Comparison of ENCODE assay signal across 8 mouse cellular contexts in genomic region chr8:11602006-11602680, GRCm38 (mm10). TPM values are rescaled to one million over a fixed set of nuclear protein-coding genes. Genes with fewer than 3 reads are reported as not detected.
DNase-seq lines count a peak whose midpoint lies in the region; ATAC-seq and TF ChIP-seq lines count a peak whose summit lies in the region.

No protein-coding gene starts in this region.

- no peak overlapping the region for H3K4me2 ChIP-seq in forebrain, embryonic 11.5 days (ENCODE audit: low read depth, low read length, severe bottlenecking)

- DNase-seq in ES-E14 (ENCODE audit: low read depth, low spot score) = peak; percentile 73
- DNase-seq in brain, embryonic 14.5 days (ENCODE audit: low read depth) = peak; percentile 70
- peak; percentile 83 for DNase-seq in forebrain, embryonic 11.5 days (ENCODE audit: low spot score)
- peak; percentile 62 to 77 for DNase-seq in heart, postnatal 14 days
- peak; percentile 24 to 44 for DNase-seq in layer of hippocampus, adult 8-10 months (ENCODE audit: low spot score in 2 of 2)
- peak; percentile 79 for DNase-seq in lung, postnatal 10 days
- peak; percentile 84 for DNase-seq in retina, postnatal 1 day
- DNase-seq in urinary bladder, postnatal 25 days (ENCODE audit: low spot score) = peak; percentile 43

- intact Hi-C loops in heart, postnatal 14 days (cut with DNase I) = loop anchor here (2.0 to 5.0 kb wide), 3 partner anchors 35 to 95 kb away; partner anchors contain the start of gene Cars2

- no peak overlapping the region for H3K4me3 ChIP-seq in ES-E14 (ENCODE audit: insufficient read depth in 1 of 2, low read depth in 1 of 2, low read length in 2 of 2, poor library complexity in 1 of 2, severe bottlenecking in 1 of 2)
- no peak overlapping the region for H3K4me3 ChIP-seq in forebrain, embryonic 11.5 days (ENCODE audit: low read depth, low read length)

- WGBS in forebrain, embryonic 11.5 days = 48% methylated on average over 14 of the region's 14 CpGs

- no peak for ATAC-seq in forebrain, embryonic 11.5 days (replicated peaks; ENCODE audit: low FRiP score)

- H3K4me1 ChIP-seq in ES-E14 (ENCODE audit: control insufficient read depth in 2 of 2, insufficient read depth in 2 of 2, low read length in 2 of 2, poor library complexity in 1 of 2) = no peaks in the 10 kb centered on the region
- no peaks in the 10 kb centered on the region for H3K4me1 ChIP-seq in forebrain, embryonic 11.5 days (replicated peaks; ENCODE audit: control insufficient read depth, insufficient read depth, low read length)

- in situ Hi-C loops in ES-E14 (cut with MboI; ENCODE audit: low sequenced_read_pairs in 2 of 2, unreplicated experiment in 2 of 2) = no loop called here

- no peaks in the 10 kb centered on the region for H3K27me3 ChIP-seq in forebrain, embryonic 11.5 days (ENCODE audit: control insufficient read depth, insufficient read depth, low read length)

- TF ChIP-seq POLR2A in brain, embryonic 14.5 days (IDR thresholded peaks at IDR 0.05; ENCODE audit: borderline replicate concordance, extremely low read depth, insufficient read depth, insufficient read length, poor library complexity, severe bottlenecking) = no peak

- H3K36me3 ChIP-seq in ES-E14 (ENCODE audit: control insufficient read depth, insufficient read depth, low read length, poor library complexity, severe bottlenecking) = peaks cover 10% of the 10 kb centered on the region; the same call in 1 of the 2 replicates
- no peaks in the 10 kb centered on the region for H3K36me3 ChIP-seq in forebrain, embryonic 11.5 days (ENCODE audit: control insufficient read depth, insufficient read depth, low read length)

- H3K9me3 ChIP-seq in ES-E14 (ENCODE audit: control insufficient read depth, insufficient read depth, low read depth, low read length) = no peaks in the 10 kb centered on the region; the same call in 1 of the 2 replicates
- H3K9me3 ChIP-seq in forebrain, embryonic 11.5 days (ENCODE audit: control insufficient read depth, low read length) = no peaks in the 10 kb centered on the region

- peak; percentile 87 for TF ChIP-seq CTCF in brain, embryonic 14.5 days (IDR thresholded peaks at IDR 0.05; ENCODE audit: borderline replicate concordance, extremely low read depth, insufficient read depth, insufficient read length)

- no peak overlapping the region for H3K27ac ChIP-seq in ES-E14 (ENCODE audit: insufficient read depth, low read depth, low read length, poor library complexity, severe bottlenecking)
- no peak overlapping the region for H3K27ac ChIP-seq in forebrain, embryonic 11.5 days (ENCODE audit: low read depth, low read length)

- no peak overlapping the region for H3K9ac ChIP-seq in ES-E14 (ENCODE audit: insufficient read depth, low read depth, low read length, poor library complexity, severe bottlenecking)
- H3K9ac ChIP-seq in forebrain, embryonic 11.5 days (ENCODE audit: low read length) = no peak overlapping the region

TF ChIP-seq in ES-E14, 5 proteins besides CTCF, POLR2A, EP300 and RAD21:
- no peak for TF ChIP-seq HCFC1 (IDR thresholded peaks at IDR 0.05; ENCODE audit: borderline replicate concordance, insufficient read depth, low read length)
- TF ChIP-seq ZNF384 (IDR thresholded peaks at IDR 0.05; ENCODE audit: low read depth, low read length) = no peak
- TF ChIP-seq MAFK (IDR thresholded peaks at IDR 0.05; ENCODE audit: insufficient read depth, low read depth, low read length) = no peak
- TF ChIP-seq ZC3H11A (IDR thresholded peaks at IDR 0.05; ENCODE audit: borderline replicate concordance, low read depth, low read length) = peak; percentile 21; the same call in 1 of the 2 replicates
- TF ChIP-seq CHD2 (IDR thresholded peaks at IDR 0.05; ENCODE audit: low read depth, low read length) = no peak

RNA-seq across cellular contexts. Expression of gene Ankrd10, which starts 33.4 kb away (rescaled TPM):
- 165 and 235 TPM in 2 replicates for total RNA-seq in ES-E14 (2012; rRNA removed)
- polyA plus RNA-seq in brain, embryonic 14.5 days (2012; rRNA removed) = 151 and 230 TPM in 2 replicates
- polyA plus RNA-seq in forebrain, embryonic 11.5 days (2014; fragmentation: Nextera tagmentation; extraction: Ambion mirVana) = 133 and 143 TPM in 2 replicates
- 10 to 100 TPM; 37.2 to 38.0 TPM for total RNA-seq in heart, postnatal 14 days (2021)
- total RNA-seq in layer of hippocampus, adult 8-10 months (2022) = 10 to 100 TPM; 51.0 to 76.2 (median 67.2) TPM

RNA-seq across cellular contexts. Expression of gene Ing1, which starts 46.8 kb away (rescaled TPM):
- 34.7 and 37.9 TPM in 2 replicates for total RNA-seq in ES-E14 (2012; rRNA removed)
- 57.3 and 69.9 TPM in 2 replicates for polyA plus RNA-seq in brain, embryonic 14.5 days (2012; rRNA removed)
- 42.9 and 46.8 TPM in 2 replicates for polyA plus RNA-seq in forebrain, embryonic 11.5 days (2014; fragmentation: Nextera tagmentation; extraction: Ambion mirVana)
- 10 to 100 TPM; 23.6 to 24.2 TPM for total RNA-seq in heart, postnatal 14 days (2021)
- 10 to 100 TPM; 35.7 to 43.2 (median 41.5) TPM for total RNA-seq in layer of hippocampus, adult 8-10 months (2022)

RNA-seq across cellular contexts. Expression of gene Cars2, which starts 51.6 kb away (rescaled TPM):
- 34.6 and 50.5 TPM in 2 replicates for total RNA-seq in ES-E14 (2012; rRNA removed)
- 44.1 and 54.9 TPM in 2 replicates for polyA plus RNA-seq in brain, embryonic 14.5 days (2012; rRNA removed)
- 19.9 and 21.6 TPM in 2 replicates for polyA plus RNA-seq in forebrain, embryonic 11.5 days (2014; fragmentation: Nextera tagmentation; extraction: Ambion mirVana)
- 10 to 100 TPM; 37.0 TPM for total RNA-seq in heart, postnatal 14 days (2021)
- total RNA-seq in layer of hippocampus, adult 8-10 months (2022) = 10 to 100 TPM; 25.6 to 31.8 (median 27.4) TPM

Comparison
In these comparisons a context has a peak if more than half of its experiments do, and no peak if none do; other contexts are left out.
1. DNase-seq: peak in every context shown above with its lines; median percentile 84 in retina, postnatal 1 day; 83 in forebrain, embryonic 11.5 days; 79 in lung, postnatal 10 days; 73 in ES-E14; 70 in brain, embryonic 14.5 days; 70 in heart, postnatal 14 days; 43 in urinary bladder, postnatal 25 days; 34 in layer of hippocampus, adult 8-10 months.